Mouse (Mus musculus) liver, embryonic 16.5 days (tissue): Measurements from ENCODE around the gene Zfand3. TPM values are rescaled to one million over a fixed set of nuclear protein-coding genes. Genes with fewer than 3 reads are reported as not detected.

Experiments
- ATAC-seq: fragments of 200-750 bp; cut with Nextera tagmentation; 2 replicates; pipeline ENCODE4 v1.8.0; 2017; ENCODE audit warnings: low read depth, mild to moderate bottlenecking, moderate number of reproducible peaks, moderate library complexity
- H3K27ac ChIP-seq: fragments of 300-500 bp; sonication (generic); 2 replicates; pipeline ENCODE4 v1.5.1; 2014; ENCODE audit warnings: mild to moderate bottlenecking, low read length
- H3K27me3 ChIP-seq: fragments of 300-500 bp; sonication (generic); 2 replicates; pipeline ENCODE4 v1.6.1; 2014; ENCODE audit warnings: low read depth, low read length, mixed read lengths; ENCODE audit not compliant: control insufficient read depth, insufficient read depth
- H3K36me3 ChIP-seq: fragments of 300-500 bp; sonication (generic); 2 replicates; pipeline ENCODE4 v1.6.1; 2014; ENCODE audit warnings: mild to moderate bottlenecking; ENCODE audit not compliant: control insufficient read depth, insufficient read depth
- H3K4me1 ChIP-seq: fragments of 300-500 bp; sonication (generic); 2 replicates; pipeline ENCODE4 v1.6.1; 2014; ENCODE audit warnings: low read depth, low read length, mixed read lengths; ENCODE audit not compliant: control insufficient read depth
- H3K4me2 ChIP-seq: fragments of 300-500 bp; sonication (generic); 2 replicates; pipeline ENCODE4 v1.6.1; 2014; ENCODE audit warnings: low read depth, low read length, mixed read lengths
- H3K4me3 ChIP-seq: fragments of 300-500 bp; sonication (generic); 2 replicates; pipeline ENCODE4 v1.5.1; 2014; ENCODE audit warnings: low read depth, mild to moderate bottlenecking, low read length
- H3K9ac ChIP-seq: fragments of 300-500 bp; sonication (generic); 2 replicates; pipeline ENCODE4 v1.6.1; 2014; ENCODE audit warnings: low read depth, low read length
- H3K9me3 ChIP-seq: fragments of 300-500 bp; sonication (generic); replicated peaks from 2 replicates; pipeline ENCODE4 v1.6.1; 2016; ENCODE audit warnings: low read length; ENCODE audit not compliant: control insufficient read depth
- WGBS: fragments of 180-500 bp; shearing (Covaris S2); extraction: QIAGEN DNeasy Blood & Tissue Kit; methylation state at CpG from one replicate; pipeline ENCODE4 v1.1.7; 2014; ENCODE audit not compliant: insufficient replicate concordance; 5-methylcytosine and 5-hydroxymethylcytosine counted together
- polyA plus RNA-seq: library from polyadenylated mRNA; unstranded; fragments of >200 nt; fragmentation: Nextera tagmentation; extraction: Ambion mirVana; gene quantifications from 2 replicates; pipeline ENCODE4 v1.2.1, GENCODE M21; 2015

The Zfand3 gene
- polyA plus RNA-seq, 1 experiment from 2014 or later, result 16.3 TPM

GRCm38 (mm10) chr17:30212647-30213046 lies 208.1 kb downstream of the Zfand3 start:
- Histone ChIP-seq H3K9me3 (no peaks in the 10 kb centered on the region), H3K27ac (no peak overlapping the region), H3K27me3 (no peaks in the 10 kb centered on the region), H3K4me1 (no peaks in the 10 kb centered on the region), H3K36me3 (no peaks in the 10 kb centered on the region), H3K9ac (no peak overlapping the region), H3K4me3 (no peak overlapping the region), H3K4me2 (no peak overlapping the region)
- WGBS, result 82% methylated on average over 12 of the region's 12 CpGs
- no peak for ATAC-seq

- no peaks in the 10 kb centered on the region for H3K4me1 ChIP-seq
- H3K4me3 ChIP-seq, result no peak overlapping the region
- H3K9me3 ChIP-seq, result no peaks in the 10 kb centered on the region
- no peaks in the 10 kb centered on the region for H3K36me3 ChIP-seq
- H3K4me2 ChIP-seq, result no peak overlapping the region
- ATAC-seq, result no peak
- WGBS, result 53% methylated on average over 5 of the region's 5 CpGs
- no peak overlapping the region for H3K9ac ChIP-seq
- H3K27me3 ChIP-seq, result no peaks in the 10 kb centered on the region
- H3K27ac ChIP-seq, result no peak overlapping the region
These were observed 208.8 kb downstream of the Zfand3 start for GRCm38 (mm10) chr17:30213371-30213770.

- Histone ChIP-seq H3K4me1 (no peaks in the 10 kb centered on the region), H3K4me3 (no peak overlapping the region), H3K9me3 (no peaks in the 10 kb centered on the region), H3K9ac (no peak overlapping the region), H3K4me2 (no peak overlapping the region), H3K27ac (no peak overlapping the region), H3K27me3 (no peaks in the 10 kb centered on the region), H3K36me3 (no peaks in the 10 kb centered on the region)
- no peak for ATAC-seq
- 21% methylated on average over 6 of the region's 6 CpGs for WGBS
These were observed 209.9 kb downstream of the Zfand3 start for GRCm38 (mm10) chr17:30214393-30214792.

- H3K27me3 ChIP-seq, result no peaks in the 10 kb centered on the region
- no peaks in the 10 kb centered on the region for H3K9me3 ChIP-seq
- H3K4me1 ChIP-seq, result no peaks in the 10 kb centered on the region
- no peak overlapping the region for H3K9ac ChIP-seq
- H3K36me3 ChIP-seq, result no peaks in the 10 kb centered on the region
- WGBS, result 44% methylated on average over 4 of the region's 4 CpGs
- no peak overlapping the region for H3K27ac ChIP-seq
- no peak for ATAC-seq
- no peak overlapping the region for H3K4me3 ChIP-seq
- H3K4me2 ChIP-seq, result no peak overlapping the region
These were observed 211.2 kb downstream of the Zfand3 start for GRCm38 (mm10) chr17:30215741-30216140.

GRCm38 (mm10) chr17:30221677-30222076 lies 217.1 kb downstream of the Zfand3 start:
- 77% methylated on average over 14 of the region's 14 CpGs for WGBS
- no peaks in the 10 kb centered on the region for H3K9me3 ChIP-seq
- no peak for ATAC-seq
- H3K27ac ChIP-seq, result no peak overlapping the region
- no peaks in the 10 kb centered on the region for H3K4me1 ChIP-seq
- no peaks in the 10 kb centered on the region for H3K27me3 ChIP-seq
- H3K9ac ChIP-seq, result no peak overlapping the region
- no peaks in the 10 kb centered on the region for H3K36me3 ChIP-seq
- H3K4me3 ChIP-seq, result no peak overlapping the region
- no peak overlapping the region for H3K4me2 ChIP-seq

GRCm38 (mm10) chr17:30222361-30222760 lies 217.8 kb downstream of the Zfand3 start:
- Histone ChIP-seq H3K9ac (no peak overlapping the region), H3K4me3 (no peak overlapping the region), H3K27me3 (no peaks in the 10 kb centered on the region), H3K4me1 (no peaks in the 10 kb centered on the region), H3K9me3 (no peaks in the 10 kb centered on the region), H3K36me3 (no peaks in the 10 kb centered on the region), H3K4me2 (no peak overlapping the region), H3K27ac (no peak overlapping the region)
- ATAC-seq, result no peak
- WGBS, result 73% methylated on average over 11 of the region's 11 CpGs

GRCm38 (mm10) chr17:30222837-30223236 lies 218.3 kb downstream of the Zfand3 start:
- Histone ChIP-seq H3K4me2 (no peak overlapping the region), H3K4me1 (no peaks in the 10 kb centered on the region), H3K4me3 (no peak overlapping the region), H3K9ac (no peak overlapping the region), H3K9me3 (no peaks in the 10 kb centered on the region), H3K27me3 (no peaks in the 10 kb centered on the region), H3K27ac (no peak overlapping the region), H3K36me3 (no peaks in the 10 kb centered on the region)
- ATAC-seq, result no peak
- 71% methylated on average over 12 of the region's 12 CpGs for WGBS

- no peak for ATAC-seq
- 54% methylated on average over 5 of the region's 5 CpGs for WGBS
- H3K9me3 ChIP-seq, result no peaks in the 10 kb centered on the region
- H3K27ac ChIP-seq, result no peak overlapping the region
- no peaks in the 10 kb centered on the region for H3K27me3 ChIP-seq
- H3K9ac ChIP-seq, result no peak overlapping the region
- no peak overlapping the region for H3K4me2 ChIP-seq
- no peaks in the 10 kb centered on the region for H3K4me1 ChIP-seq
- H3K4me3 ChIP-seq, result no peak overlapping the region
- no peaks in the 10 kb centered on the region for H3K36me3 ChIP-seq
These were observed 220.7 kb downstream of the Zfand3 start for GRCm38 (mm10) chr17:30225030-30225740.

- Histone ChIP-seq H3K36me3 (no peaks in the 10 kb centered on the region), H3K27me3 (no peaks in the 10 kb centered on the region), H3K9ac (no peak overlapping the region), H3K4me3 (no peak overlapping the region), H3K4me2 (no peak overlapping the region), H3K9me3 (no peaks in the 10 kb centered on the region), H3K4me1 (no peaks in the 10 kb centered on the region), H3K27ac (no peak overlapping the region)
- ATAC-seq, result no peak
- WGBS, result 62% methylated on average over 10 of the region's 10 CpGs
These were observed 224.1 kb downstream of the Zfand3 start for GRCm38 (mm10) chr17:30228439-30229215.
